9 mouse cellular contexts compared by ENCODE assay signal in genomic region chr16:10846503-10846902, GRCm38 (mm10). TPM values are rescaled to one million over a fixed set of nuclear protein-coding genes. Genes with fewer than 3 reads are reported as not detected.
DNase-seq lines count a peak whose midpoint lies in the region; ATAC-seq and TF ChIP-seq lines count a peak whose summit lies in the region.
"Had no signal": no experiment of that assay in that cellular context is flagged by ENCODE, and none has a peak within 500 bp of the region (broad histone marks: within the 10 kb centered on the region; RNA-seq: fewer than 3 reads in every experiment).

No protein-coding gene starts in this region.

- H3K9ac ChIP-seq in midbrain, embryonic 13.5 days (replicated peaks), result no peak overlapping the region
- H3K9ac ChIP-seq in midbrain, embryonic 16.5 days (ENCODE audit: low read depth, low read length), result no peak overlapping the region
- no peak overlapping the region for H3K9ac ChIP-seq in hindbrain, postnatal 0 days (replicated peaks; ENCODE audit: low read length)
- H3K9ac ChIP-seq: midbrain, embryonic 12.5 days had no signal

- TF ChIP-seq POLR2A in testis, adult 2 months (IDR thresholded peaks at IDR 0.05; ENCODE audit: control insufficient read depth, low read depth, low read length), result no peak

- DNase-seq in adrenal gland, postnatal 25 days, result peak; percentile 70
- DNase-seq in hindbrain, postnatal 0 days (ENCODE audit: low spot score), result peak; percentile 59
- peak; percentile 54 to 61 for DNase-seq in left cerebral cortex, adult 2 months (ENCODE audit: extremely low spot score in 1 of 2, low spot score in 2 of 2)

- no peaks in the 10 kb centered on the region for H3K27me3 ChIP-seq in midbrain, embryonic 13.5 days
- no peaks in the 10 kb centered on the region for H3K27me3 ChIP-seq in midbrain, embryonic 16.5 days (ENCODE audit: control insufficient read depth, insufficient read depth, low read depth, low read length)
- H3K27me3 ChIP-seq in hindbrain, postnatal 0 days (ENCODE audit: insufficient read depth, low read length), result no peaks in the 10 kb centered on the region
- H3K27me3 ChIP-seq in testis, adult 2 months (ENCODE audit: control insufficient read depth, insufficient read depth, low read length), result no peaks in the 10 kb centered on the region
- H3K27me3 ChIP-seq: midbrain, embryonic 12.5 days had no signal

- peak; percentile 63; the same call in 1 of the 2 replicates for ATAC-seq in midbrain, embryonic 13.5 days
- no peak for ATAC-seq in midbrain, embryonic 16.5 days
- peak; percentile 87 for ATAC-seq in frontal cortex, adult (ENCODE audit: low TSS enrichment)
- peak; percentile 65; the same call in 1 of the 2 replicates for ATAC-seq in hindbrain, postnatal 0 days
- ATAC-seq in megakaryocyte-erythroid progenitor cell, adult 5-6 weeks (replicated peaks; ENCODE audit: low FRiP score, low TSS enrichment, poor library complexity, severe bottlenecking), result peak; percentile 74

- no peak overlapping the region for H3K4me3 ChIP-seq in midbrain, embryonic 13.5 days (replicated peaks)
- no peak overlapping the region for H3K4me3 ChIP-seq in midbrain, embryonic 16.5 days (ENCODE audit: low read depth, low read length)
- H3K4me3 ChIP-seq in hindbrain, postnatal 0 days (ENCODE audit: low read length), result no peak overlapping the region
- no peak overlapping the region for H3K4me3 ChIP-seq in left cerebral cortex, adult 2 months
- H3K4me3 ChIP-seq in testis, adult 2 months (ENCODE audit: control insufficient read depth, low read depth, low read length), result no peak overlapping the region
- H3K4me3 ChIP-seq: midbrain, embryonic 12.5 days had no signal

- peak; percentile 67 for TF ChIP-seq CTCF in hindbrain, postnatal 0 days (IDR thresholded peaks at IDR 0.05; ENCODE audit: low read depth)
- TF ChIP-seq CTCF in left cerebral cortex, adult 2 months (IDR thresholded peaks at IDR 0.05), result peak; percentile 74
- peak; percentile 54; the same call in 1 of the 2 replicates for TF ChIP-seq CTCF in testis, adult 2 months (IDR thresholded peaks at IDR 0.05; ENCODE audit: control insufficient read depth, insufficient read depth, insufficient replicate concordance, low read depth, low read length)

- H3K36me3 ChIP-seq in midbrain, embryonic 13.5 days, result no peaks in the 10 kb centered on the region
- H3K36me3 ChIP-seq in midbrain, embryonic 16.5 days (ENCODE audit: control insufficient read depth, insufficient read depth, low read length), result no peaks in the 10 kb centered on the region
- no peaks in the 10 kb centered on the region for H3K36me3 ChIP-seq in hindbrain, postnatal 0 days (ENCODE audit: insufficient read depth, low read length)
- no peaks in the 10 kb centered on the region for H3K36me3 ChIP-seq in testis, adult 2 months (ENCODE audit: control insufficient read depth, insufficient read depth, low read length)
- H3K36me3 ChIP-seq: midbrain, embryonic 12.5 days had no signal

- H3K4me1 ChIP-seq in midbrain, embryonic 13.5 days (replicated peaks), result peaks cover 11% of the 10 kb centered on the region
- peaks cover 5% of the 10 kb centered on the region; the same call in 1 of the 2 replicates for H3K4me1 ChIP-seq in midbrain, embryonic 16.5 days (ENCODE audit: control insufficient read depth, insufficient read depth, low read length)
- peaks cover 10% of the 10 kb centered on the region; the same call in 1 of the 2 replicates for H3K4me1 ChIP-seq in hindbrain, postnatal 0 days (ENCODE audit: insufficient read depth, low read length)
- H3K4me1 ChIP-seq in testis, adult 2 months (ENCODE audit: control insufficient read depth, insufficient read depth, low read length), result peaks cover 11% of the 10 kb centered on the region

- WGBS in midbrain, embryonic 13.5 days, result 57% methylated on average over 4 of the region's 4 CpGs
- WGBS in midbrain, embryonic 16.5 days, result 65% methylated on average over 4 of the region's 4 CpGs
- 61% methylated on average over 4 of the region's 4 CpGs for WGBS in hindbrain, postnatal 0 days

- H3K4me2 ChIP-seq in midbrain, embryonic 13.5 days (replicated peaks), result no peak overlapping the region
- H3K4me2 ChIP-seq in midbrain, embryonic 16.5 days (ENCODE audit: low read length), result no peak overlapping the region
- H3K4me2 ChIP-seq in hindbrain, postnatal 0 days (ENCODE audit: low read depth, low read length), result no peak overlapping the region
- H3K4me2 ChIP-seq: midbrain, embryonic 12.5 days had no signal

- no peak overlapping the region for H3K27ac ChIP-seq in midbrain, embryonic 13.5 days
- H3K27ac ChIP-seq in midbrain, embryonic 16.5 days (ENCODE audit: low read length), result no peak overlapping the region
- no peak overlapping the region for H3K27ac ChIP-seq in hindbrain, postnatal 0 days
- no peak overlapping the region for H3K27ac ChIP-seq in left cerebral cortex, adult 2 months
- no peak overlapping the region for H3K27ac ChIP-seq in testis, adult 2 months (ENCODE audit: control insufficient read depth, insufficient read depth, low read depth, low read length)
- H3K27ac ChIP-seq: midbrain, embryonic 12.5 days had no signal

- no peaks in the 10 kb centered on the region for H3K9me3 ChIP-seq in midbrain, embryonic 13.5 days
- H3K9me3 ChIP-seq in midbrain, embryonic 16.5 days (replicated peaks; ENCODE audit: control insufficient read depth, low read length, poor library complexity, severe bottlenecking), result no peaks in the 10 kb centered on the region
- H3K9me3 ChIP-seq in hindbrain, postnatal 0 days (ENCODE audit: low read length), result no peaks in the 10 kb centered on the region
- H3K9me3 ChIP-seq: midbrain, embryonic 12.5 days had no signal

- intact Hi-C loops in left cerebral cortex, adult 2 months (cut with DNase I), result loop anchor here (2.0 to 10.0 kb wide), 5 partner anchors 62 to 274 kb away; partner anchors contain the start of gene Socs1

RNA-seq across cellular contexts. Expression of gene Rmi2, which starts 11.6 kb away (rescaled TPM):
- 0.68 and 1.0 TPM in 2 replicates for polyA plus RNA-seq in midbrain, embryonic 13.5 days (2015; fragmentation: Nextera tagmentation; extraction: Ambion mirVana)
- 0.31 and 0.39 TPM in 2 replicates for polyA plus RNA-seq in midbrain, embryonic 16.5 days (2015; fragmentation: Nextera tagmentation; extraction: Ambion mirVana)
- total RNA-seq in adrenal gland, postnatal 25 days (2021), result 1.7 and 2.1 TPM in 2 replicates
- 1.3 and 4.1 TPM in 2 replicates for total RNA-seq in hindbrain, postnatal 0 days (2014; rRNA removed)
- 0.58 and 0.64 TPM in 2 replicates for polyA plus RNA-seq in hindbrain, postnatal 0 days (2015; fragmentation: Nextera tagmentation; extraction: Ambion mirVana)
- under 1 TPM; 0.14 to 0.42 TPM for total RNA-seq in left cerebral cortex, adult 2 months (2021)
- total RNA-seq in megakaryocyte-erythroid progenitor cell, adult 5-6 weeks (2014; fragmentation: Nextera tagmentation), result 1.3 and 6.6 TPM in 2 replicates
- 4.7 and 5.5 TPM in 2 replicates for total RNA-seq in megakaryocyte-erythroid progenitor cell, adult 5-6 weeks (2017)
- 1.5 and 1.7 TPM in 2 replicates for polyA plus RNA-seq in testis, adult 2 months (2012; rRNA removed)

RNA-seq across cellular contexts. Expression of gene Gm11172, which starts 33.8 kb away (rescaled TPM):
- polyA plus RNA-seq in midbrain, embryonic 13.5 days (2015; fragmentation: Nextera tagmentation; extraction: Ambion mirVana), result not detected in 2 replicates
- polyA plus RNA-seq in midbrain, embryonic 16.5 days (2015; fragmentation: Nextera tagmentation; extraction: Ambion mirVana), result not detected in 2 replicates
- not detected in 2 replicates for total RNA-seq in adrenal gland, postnatal 25 days (2021)
- not detected in 2 replicates for total RNA-seq in hindbrain, postnatal 0 days (2014; rRNA removed)
- not detected in 2 replicates for polyA plus RNA-seq in hindbrain, postnatal 0 days (2015; fragmentation: Nextera tagmentation; extraction: Ambion mirVana)
- total RNA-seq in left cerebral cortex, adult 2 months (2021), result not detected
- total RNA-seq in megakaryocyte-erythroid progenitor cell, adult 5-6 weeks (2014; fragmentation: Nextera tagmentation), result not detected in 2 replicates
- not detected in 2 replicates for total RNA-seq in megakaryocyte-erythroid progenitor cell, adult 5-6 weeks (2017)
- polyA plus RNA-seq in testis, adult 2 months (2012; rRNA removed), result not detected in 2 replicates
- polyA plus RNA-seq: midbrain, embryonic 12.5 days had no signal

RNA-seq across cellular contexts. Expression of gene Prm1, which starts 40.9 kb away (rescaled TPM):
- polyA plus RNA-seq in midbrain, embryonic 13.5 days (2015; fragmentation: Nextera tagmentation; extraction: Ambion mirVana), result not detected in 2 replicates
- 0.46 and 0.70 TPM in 2 replicates for polyA plus RNA-seq in midbrain, embryonic 16.5 days (2015; fragmentation: Nextera tagmentation; extraction: Ambion mirVana)
- not detected in 2 replicates for total RNA-seq in adrenal gland, postnatal 25 days (2021)
- not detected in 2 replicates for total RNA-seq in hindbrain, postnatal 0 days (2014; rRNA removed)
- 0.70 TPM in 1 of 2 replicates, not detected in the other for polyA plus RNA-seq in hindbrain, postnatal 0 days (2015; fragmentation: Nextera tagmentation; extraction: Ambion mirVana)
- total RNA-seq in left cerebral cortex, adult 2 months (2021), result not detected
- total RNA-seq in megakaryocyte-erythroid progenitor cell, adult 5-6 weeks (2014; fragmentation: Nextera tagmentation), result not detected in 2 replicates
- not detected in 2 replicates for total RNA-seq in megakaryocyte-erythroid progenitor cell, adult 5-6 weeks (2017)
- polyA plus RNA-seq in testis, adult 2 months (2012; rRNA removed), result 15,156 and 19,194 TPM in 2 replicates
- polyA plus RNA-seq: midbrain, embryonic 12.5 days had no signal

RNA-seq across cellular contexts. Expression of gene Prm2, which starts 50.6 kb away (rescaled TPM):
- not detected in 2 replicates for polyA plus RNA-seq in midbrain, embryonic 13.5 days (2015; fragmentation: Nextera tagmentation; extraction: Ambion mirVana)
- not detected in 2 replicates for polyA plus RNA-seq in midbrain, embryonic 16.5 days (2015; fragmentation: Nextera tagmentation; extraction: Ambion mirVana)
- total RNA-seq in adrenal gland, postnatal 25 days (2021), result not detected in 2 replicates
- total RNA-seq in hindbrain, postnatal 0 days (2014; rRNA removed), result not detected in 2 replicates
- not detected in 2 replicates for polyA plus RNA-seq in hindbrain, postnatal 0 days (2015; fragmentation: Nextera tagmentation; extraction: Ambion mirVana)
- total RNA-seq in left cerebral cortex, adult 2 months (2021), result not detected
- total RNA-seq in megakaryocyte-erythroid progenitor cell, adult 5-6 weeks (2014; fragmentation: Nextera tagmentation), result not detected in 2 replicates
- total RNA-seq in megakaryocyte-erythroid progenitor cell, adult 5-6 weeks (2017), result not detected in 2 replicates
- 18,395 and 18,587 TPM in 2 replicates for polyA plus RNA-seq in testis, adult 2 months (2012; rRNA removed)
- polyA plus RNA-seq: midbrain, embryonic 12.5 days had no signal

RNA-seq across cellular contexts. Expression of gene Prm3, which starts 55.8 kb away (rescaled TPM):
- not detected in 2 replicates for polyA plus RNA-seq in midbrain, embryonic 13.5 days (2015; fragmentation: Nextera tagmentation; extraction: Ambion mirVana)
- not detected in 2 replicates for polyA plus RNA-seq in midbrain, embryonic 16.5 days (2015; fragmentation: Nextera tagmentation; extraction: Ambion mirVana)
- total RNA-seq in adrenal gland, postnatal 25 days (2021), result not detected in 2 replicates
- total RNA-seq in hindbrain, postnatal 0 days (2014; rRNA removed), result not detected in 2 replicates
- not detected in 2 replicates for polyA plus RNA-seq in hindbrain, postnatal 0 days (2015; fragmentation: Nextera tagmentation; extraction: Ambion mirVana)
- total RNA-seq in left cerebral cortex, adult 2 months (2021), result not detected
- total RNA-seq in megakaryocyte-erythroid progenitor cell, adult 5-6 weeks (2014; fragmentation: Nextera tagmentation), result not detected in 2 replicates
- not detected in 2 replicates for total RNA-seq in megakaryocyte-erythroid progenitor cell, adult 5-6 weeks (2017)
- polyA plus RNA-seq in testis, adult 2 months (2012; rRNA removed), result 521 and 620 TPM in 2 replicates
- polyA plus RNA-seq: midbrain, embryonic 12.5 days had no signal
